Comparison of ENCODE assay signal across 1 mouse cellular context in the genomic region with DNA sequence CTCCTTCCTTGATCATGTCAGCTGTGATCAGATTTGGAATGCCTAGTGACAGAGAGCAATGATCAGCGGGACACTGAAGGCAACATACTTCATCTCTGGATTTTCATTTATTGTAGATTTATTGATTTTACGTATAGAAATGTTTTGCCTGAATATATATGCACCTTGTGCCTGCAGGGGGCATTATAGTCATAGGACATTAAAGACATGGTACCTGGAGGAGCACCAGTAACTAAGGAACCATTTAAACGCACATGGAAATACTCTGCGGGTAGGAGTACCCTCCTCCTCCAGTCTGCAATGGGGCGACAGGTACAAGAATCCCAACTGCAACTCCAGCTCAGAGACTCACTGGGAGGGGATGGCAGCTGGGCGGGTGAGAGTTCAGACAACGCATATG.
TF ChIP-seq lines count a peak whose summit lies in the region.

No protein-coding gene starts in this region.

TF ChIP-seq in MEL, 35 proteins besides CTCF, POLR2A, EP300 and RAD21:
- TF ChIP-seq USF2 (IDR thresholded peaks at IDR 0.05; ENCODE audit: borderline replicate concordance in 1 of 2, insufficient read depth in 1 of 2, low read depth in 1 of 2, low read length in 2 of 2) (no peak), SMC3 (IDR thresholded peaks at IDR 0.05; ENCODE audit: low read depth, low read length) (peak; percentile 23; the same call in 1 of the 2 replicates)
